Mouse (Mus musculus) induced T-regulatory cell, adult 2 months (primary cell): ENCODE measurements around the gene Usp6nl.
A peak's percentile ranks its signal among the peaks of the same experiment; 100 is the strongest.

Experiments used
- DNase-seq: peaks from one replicate; pipeline ENCODE4 v3.0.0-alpha.2; 2012; ENCODE audit warnings: low read depth

The Usp6nl gene

GRCm38 (mm10) chr2:6376071-6376470, 53.6 kb downstream of the Usp6nl start:
- peak; percentile 66 for DNase-seq

GRCm38 (mm10) chr2:6376941-6377340, 54.5 kb downstream of the Usp6nl start:
- DNase-seq, result peak; percentile 31

- peak; percentile 50 for DNase-seq
These were observed 56.2 kb downstream of the Usp6nl start for GRCm38 (mm10) chr2:6378590-6379205.

GRCm38 (mm10) chr2:6379731-6380212, 57.3 kb downstream of the Usp6nl start:
- peak; percentile 67 for DNase-seq

GRCm38 (mm10) chr2:6380401-6380800, 57.9 kb downstream of the Usp6nl start:
- DNase-seq, result no peak

GRCm38 (mm10) chr2:6384407-6385146, 62.1 kb downstream of the Usp6nl start:
- DNase-seq, result no peak

GRCm38 (mm10) chr2:6389162-6389561, 66.7 kb downstream of the Usp6nl start:
- no peak for DNase-seq

GRCm38 (mm10) chr2:6391261-6391660, 68.8 kb downstream of the Usp6nl start:
- DNase-seq, result peak; percentile 43

GRCm38 (mm10) chr2:6391940-6392339, 69.5 kb downstream of the Usp6nl start:
- peak; percentile 24 for DNase-seq

GRCm38 (mm10) chr2:6395851-6396625, 73.6 kb downstream of the Usp6nl start:
- DNase-seq, result peak; percentile 81

GRCm38 (mm10) chr2:6396626-6397146, 74.2 kb downstream of the Usp6nl start:
- no peak for DNase-seq

GRCm38 (mm10) chr2:6397166-6397565, 74.7 kb downstream of the Usp6nl start:
- DNase-seq, result no peak

- no peak for DNase-seq
These were observed 76.4 kb downstream of the Usp6nl start for GRCm38 (mm10) chr2:6398826-6399225.

GRCm38 (mm10) chr2:6401039-6401438, 78.6 kb downstream of the Usp6nl start:
- DNase-seq, result no peak

GRCm38 (mm10) chr2:6403375-6403774, 80.9 kb downstream of the Usp6nl start:
- no peak for DNase-seq

- DNase-seq, result no peak
These were observed 81.5 kb downstream of the Usp6nl start for GRCm38 (mm10) chr2:6403991-6404390.

GRCm38 (mm10) chr2:6404627-6405026, 82.2 kb downstream of the Usp6nl start:
- DNase-seq, result no peak

GRCm38 (mm10) chr2:6405059-6406033, 82.9 kb downstream of the Usp6nl start:
- DNase-seq, result peak; percentile 83

- no peak for DNase-seq
These were observed 85.2 kb downstream of the Usp6nl start for GRCm38 (mm10) chr2:6407711-6408110.

GRCm38 (mm10) chr2:6412645-6413044, 90.2 kb downstream of the Usp6nl start:
- no peak for DNase-seq

GRCm38 (mm10) chr2:6413723-6414122, 91.3 kb downstream of the Usp6nl start:
- no peak for DNase-seq
